Mouse (Mus musculus): ENCODE measurements around the gene Ier3.
A peak's percentile ranks its signal among the peaks of the same experiment; 100 is the strongest.

The Ier3 gene

DNA sequence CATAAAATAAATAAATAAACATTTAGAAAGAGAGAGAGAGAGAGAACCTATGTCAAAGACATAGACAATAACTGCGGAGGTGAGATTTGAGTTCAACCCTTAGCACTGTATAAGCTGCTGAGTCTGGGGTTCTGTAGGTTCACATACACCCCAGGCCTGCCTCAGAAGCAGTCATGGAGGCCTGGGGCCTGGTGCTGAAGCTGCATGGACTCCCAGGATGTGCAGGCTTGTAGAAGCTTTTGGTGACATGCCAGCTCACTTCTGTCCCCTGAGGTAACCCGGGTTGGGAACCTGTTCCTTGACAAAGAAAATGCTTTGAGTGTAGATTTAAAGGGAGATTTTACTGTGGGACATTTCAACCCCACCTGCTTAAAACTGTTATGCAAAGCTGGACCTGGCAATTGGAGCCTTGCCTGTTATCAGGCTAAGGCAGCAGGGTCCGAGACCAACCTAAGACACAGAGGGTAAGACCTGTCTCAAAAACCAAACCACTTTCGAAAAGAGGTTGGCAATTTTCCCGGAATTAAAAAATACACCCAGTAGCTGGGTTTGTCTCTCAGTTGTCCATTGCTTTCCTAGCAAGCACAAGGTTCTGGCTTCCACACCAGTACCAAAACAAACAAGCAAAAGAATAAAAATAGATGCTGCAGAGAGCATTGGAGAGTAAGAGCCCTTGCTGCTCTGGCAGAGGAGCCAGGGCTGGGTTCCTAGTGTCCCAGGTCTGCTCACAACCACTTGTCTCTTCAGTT, 10.4 kb upstream of the Ier3 start:
- no peak for DNase-seq (ENCODE audit: low spot score)

DNA sequence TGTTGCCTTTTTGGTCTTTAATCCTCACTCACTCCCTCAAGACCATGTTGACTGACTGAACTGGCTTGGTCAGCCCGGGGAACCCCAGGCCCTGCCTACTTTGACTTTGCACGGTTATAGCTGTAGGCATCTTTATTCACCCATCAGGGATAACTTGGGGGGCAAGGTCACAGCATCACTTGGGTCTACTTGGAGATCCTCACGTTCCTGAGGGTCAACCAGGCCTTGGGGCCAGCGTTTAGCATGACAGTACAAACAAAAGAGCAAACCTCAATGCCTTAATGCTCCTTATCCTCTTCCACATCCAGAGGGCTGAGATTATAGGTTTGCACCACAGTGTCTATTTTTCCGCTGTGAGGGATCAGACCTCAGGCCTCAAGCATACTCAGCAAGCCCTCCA, 9.2 kb upstream of the Ier3 start:
- DNase-seq (ENCODE audit: low spot score) = no peak

DNA sequence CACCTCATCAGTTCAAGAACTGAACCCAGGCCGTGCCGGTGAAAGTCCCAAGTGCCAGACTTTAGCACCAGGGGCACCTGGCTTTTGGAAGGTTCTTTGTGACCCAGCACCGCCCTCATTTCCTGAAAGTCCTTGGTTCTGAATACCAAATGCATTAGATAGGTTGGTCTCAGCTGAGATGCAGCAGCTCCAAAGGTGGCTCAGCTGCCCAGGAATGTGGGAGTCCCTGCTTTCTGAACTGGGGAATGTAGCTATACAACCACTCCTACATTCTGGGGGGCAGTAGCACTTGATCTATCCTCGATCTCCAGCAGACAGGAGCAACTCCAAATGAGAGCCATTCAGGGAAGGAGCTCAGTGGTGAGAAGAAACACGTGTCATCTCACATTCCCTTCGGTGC, 8.7 kb upstream of the Ier3 start:
- DNase-seq (ENCODE audit: low spot score) = no peak

DNA sequence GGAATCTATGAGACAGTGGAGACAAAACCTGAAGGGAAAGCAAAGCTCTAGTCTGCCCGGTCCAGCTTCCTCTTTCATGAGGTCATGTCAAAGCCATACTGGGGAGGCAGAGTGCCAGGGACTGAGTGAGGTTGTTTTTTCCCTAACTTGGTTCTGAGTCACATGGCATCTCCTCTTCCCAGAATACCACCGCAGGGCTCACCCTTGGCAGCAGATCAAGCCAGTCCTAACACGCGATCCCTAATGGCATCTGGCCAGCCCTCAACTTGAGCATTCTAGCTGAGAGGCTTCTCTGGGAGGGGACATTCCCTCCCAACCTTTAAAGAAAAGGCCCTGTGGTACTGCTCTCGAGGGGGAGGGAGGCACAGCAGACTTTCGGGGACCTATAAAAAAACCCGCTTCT, 8.2 kb upstream of the Ier3 start:
- DNase-seq (ENCODE audit: low spot score) = peak; percentile 85

DNA sequence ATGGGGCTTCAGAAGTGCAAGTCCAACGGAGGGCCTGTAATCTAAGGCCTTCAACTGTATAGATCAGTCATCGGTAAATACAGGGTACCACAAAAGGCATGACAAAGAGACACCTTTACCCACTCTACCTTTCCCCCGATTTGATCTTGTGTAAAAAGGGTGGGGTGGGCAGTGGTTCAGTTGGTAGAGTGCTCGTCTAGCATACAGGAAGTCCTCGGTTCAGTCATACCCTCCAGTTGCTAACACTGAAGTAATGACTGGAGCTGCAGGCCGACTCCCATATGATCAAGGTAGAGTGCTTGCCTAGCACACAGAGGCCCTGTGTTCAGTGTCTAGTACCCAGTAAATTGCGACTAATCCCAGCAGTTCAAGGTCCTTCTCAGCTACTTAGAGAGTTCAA, 7.8 kb upstream of the Ier3 start:
- no peak for DNase-seq (ENCODE audit: low spot score)

DNA sequence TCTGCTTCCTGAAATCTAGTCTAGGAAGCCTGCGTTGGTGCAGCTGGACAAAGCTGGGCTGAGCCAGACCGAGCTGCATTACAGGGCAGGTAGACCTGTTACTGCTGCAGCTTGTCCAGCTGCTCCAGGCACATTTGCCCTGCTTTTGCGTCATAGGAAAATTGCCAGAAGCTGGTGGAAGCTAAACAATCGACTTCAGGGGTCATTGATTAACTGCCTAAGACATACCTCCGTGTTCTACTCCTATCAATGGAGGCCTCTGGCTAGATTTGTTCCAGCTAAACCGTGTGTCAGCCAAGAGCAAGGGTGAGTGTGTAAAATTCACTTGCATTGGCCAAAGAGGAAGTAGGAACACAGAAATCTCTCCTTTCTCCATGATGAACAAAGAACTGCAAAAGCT, 6.8 kb upstream of the Ier3 start:
- DNase-seq (ENCODE audit: low spot score) = no peak

DNA sequence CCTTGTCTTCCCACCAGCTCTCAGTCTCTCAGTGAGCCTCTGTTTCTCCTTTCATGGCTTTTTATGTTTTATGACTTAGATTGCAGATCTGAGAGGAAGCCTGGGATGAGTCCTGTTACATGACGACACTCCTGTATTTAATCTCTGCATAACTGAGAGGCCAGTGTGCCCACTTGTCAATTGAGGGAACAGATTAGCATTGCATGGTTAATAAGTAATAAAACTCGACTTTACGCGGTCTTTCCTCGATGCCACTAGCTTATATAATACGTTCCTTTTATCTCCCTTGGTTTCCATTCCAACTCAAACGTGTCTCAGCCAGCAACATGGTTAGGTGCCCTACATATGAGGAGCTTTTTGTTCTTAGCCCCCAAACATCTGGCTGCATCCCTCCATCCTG, 5.6 kb upstream of the Ier3 start:
- DNase-seq (ENCODE audit: low spot score) = no peak

DNA sequence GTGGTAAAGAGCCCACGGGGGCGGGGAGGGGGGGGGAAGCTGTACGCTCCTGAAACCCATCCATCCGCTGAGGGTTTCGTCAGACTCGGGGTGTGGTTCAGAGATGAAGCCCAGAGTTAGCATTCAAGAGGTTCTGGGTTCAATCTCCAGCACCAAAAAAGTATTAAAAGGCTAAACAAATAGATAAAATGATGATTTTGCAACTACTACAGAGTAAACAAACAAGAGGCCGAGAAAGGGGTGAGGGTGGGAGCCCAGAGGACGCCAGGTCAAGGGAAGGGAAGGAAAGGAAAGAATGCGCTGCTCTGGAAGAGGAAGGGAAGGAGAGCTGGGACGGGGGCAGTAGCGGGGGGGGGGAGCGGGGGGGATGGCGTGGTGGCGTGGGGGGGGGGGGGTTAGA, 4.8 kb upstream of the Ier3 start:
- DNase-seq (ENCODE audit: low spot score) = no peak

DNA sequence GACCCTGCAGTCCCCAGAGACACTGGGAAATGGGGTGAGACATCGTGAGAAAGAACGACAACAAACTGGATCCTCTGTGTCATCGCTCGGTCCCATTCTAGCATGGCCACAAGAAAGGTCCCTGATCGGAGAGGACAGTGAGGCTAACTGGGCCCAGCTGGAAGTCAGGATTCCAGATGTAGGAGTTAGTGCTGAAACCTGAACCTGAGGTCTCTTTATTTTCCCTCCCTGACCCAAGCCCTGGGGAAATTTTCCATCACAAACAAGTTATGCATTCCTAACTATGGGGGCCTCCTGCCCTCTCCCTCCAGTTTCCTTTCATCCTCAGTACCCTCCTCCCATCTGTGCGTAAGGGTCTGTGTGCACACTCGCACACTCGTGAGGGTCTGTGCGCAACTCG, 4.3 kb upstream of the Ier3 start:
- no peak for DNase-seq (ENCODE audit: low spot score)

DNA sequence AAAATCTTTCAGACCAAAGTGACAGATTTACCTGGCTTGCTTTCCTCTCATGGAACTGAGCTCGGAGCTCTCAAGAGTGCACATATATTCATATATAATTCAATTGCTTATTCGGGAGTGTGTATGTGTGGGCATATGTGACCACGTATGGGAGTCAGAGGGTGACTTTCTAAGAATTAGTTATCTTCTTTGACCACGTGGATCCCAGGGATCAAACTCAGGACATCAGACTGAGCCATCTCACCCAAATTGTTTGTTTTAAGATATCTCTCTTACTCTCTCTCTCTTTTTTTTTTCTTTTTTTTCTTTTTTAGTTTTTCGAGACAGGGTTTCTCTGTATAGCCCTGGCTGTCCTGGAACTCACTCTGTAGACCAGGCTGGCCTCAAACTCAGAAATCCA, 1.4 kb upstream of the Ier3 start:
- no peak for DNase-seq (ENCODE audit: low spot score)

DNA sequence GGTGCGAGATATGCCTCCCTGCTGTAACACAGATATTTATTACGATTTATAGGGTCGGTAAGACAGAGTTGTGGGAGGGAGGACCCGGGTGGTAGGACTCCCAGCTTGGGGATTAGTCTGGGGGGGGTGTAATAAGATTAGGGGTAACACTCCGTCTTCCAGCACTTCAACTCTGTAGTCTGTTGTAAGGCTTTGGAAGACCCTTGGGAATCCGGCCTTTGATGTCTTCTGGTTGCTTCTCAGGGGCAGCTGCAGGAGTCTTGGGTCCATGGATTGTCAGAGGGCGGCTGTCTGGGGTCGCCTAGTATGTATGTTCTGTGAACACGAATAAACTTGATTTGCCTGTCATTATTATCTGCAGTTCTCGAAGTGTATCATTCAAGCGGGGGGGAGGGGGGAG, 1.1 kb downstream of the Ier3 start:
- no peak for DNase-seq (ENCODE audit: low spot score)

DNA sequence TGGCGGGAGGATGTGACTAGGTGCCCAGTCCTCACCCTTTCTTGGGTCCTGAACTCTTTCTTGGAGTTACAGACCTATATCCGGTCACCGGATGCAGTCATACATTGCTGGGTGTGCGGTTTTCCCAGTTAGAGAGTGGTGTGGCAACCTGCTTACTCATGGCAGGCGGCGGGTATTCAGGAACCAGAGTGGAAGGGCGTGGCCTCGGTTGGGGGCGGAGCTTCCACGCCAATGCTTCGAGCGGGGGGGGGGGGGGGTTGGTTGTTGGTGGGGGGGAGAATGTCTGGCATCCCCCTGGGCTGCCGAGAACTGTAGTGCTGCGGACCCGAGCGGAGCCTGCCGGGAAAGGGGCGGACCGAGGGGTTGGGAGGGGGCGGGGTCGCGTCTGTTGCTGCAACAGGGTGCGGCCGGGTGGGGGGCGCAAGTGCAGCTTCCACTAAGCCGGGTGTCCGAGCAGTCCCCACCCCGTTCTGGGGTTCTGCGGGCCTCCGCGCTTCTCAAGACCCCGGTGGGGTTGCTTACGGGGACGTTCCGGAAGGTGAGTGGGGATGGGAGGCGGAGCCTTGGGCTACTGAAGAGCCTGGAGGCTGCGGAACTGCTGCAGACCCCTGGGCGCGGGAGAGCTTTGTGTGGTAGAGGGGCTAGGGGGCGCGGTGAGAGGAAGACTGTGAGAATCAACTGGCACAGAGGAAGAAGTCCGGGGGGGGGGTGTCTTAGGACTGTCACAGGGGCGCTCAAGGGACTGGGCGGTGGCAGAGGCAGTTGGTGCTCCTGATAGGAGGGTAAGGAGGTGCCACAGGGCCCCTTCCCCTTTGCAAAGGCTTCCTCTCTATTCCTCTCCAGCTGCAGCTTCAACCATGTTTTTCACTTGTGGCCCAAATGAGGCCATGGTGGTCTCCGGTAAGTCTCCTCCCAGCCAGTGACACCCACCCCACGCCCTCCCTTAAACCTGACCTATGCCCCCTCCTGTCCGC, 1.8 kb downstream of the Ier3 start, which contains the start of gene Flot1:
Gene Flot1 (plus strand): TSS at position 267 of the 974 bp plus-strand sequence.
- peak; percentile 85 for DNase-seq (ENCODE audit: low spot score)

DNA sequence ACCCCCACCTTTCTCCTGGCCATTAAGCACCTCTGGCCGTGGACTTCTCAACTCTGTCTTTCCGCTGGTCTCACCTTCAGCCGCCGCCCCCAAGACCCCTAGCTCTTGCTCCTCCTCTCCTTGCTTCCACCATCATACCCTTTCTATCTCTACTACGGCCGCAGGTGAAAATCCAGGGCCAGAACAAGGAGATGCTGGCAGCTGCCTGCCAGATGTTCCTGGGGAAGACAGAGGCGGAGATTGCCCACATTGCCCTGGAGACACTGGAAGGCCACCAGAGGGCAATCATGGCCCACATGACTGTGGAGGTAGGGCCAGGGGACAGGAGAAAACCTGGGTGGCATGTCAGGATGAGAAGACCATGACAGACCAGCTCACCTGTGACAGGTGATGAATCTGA, 2.9 kb downstream of the Ier3 start:
- DNase-seq (ENCODE audit: low spot score) = no peak

DNA sequence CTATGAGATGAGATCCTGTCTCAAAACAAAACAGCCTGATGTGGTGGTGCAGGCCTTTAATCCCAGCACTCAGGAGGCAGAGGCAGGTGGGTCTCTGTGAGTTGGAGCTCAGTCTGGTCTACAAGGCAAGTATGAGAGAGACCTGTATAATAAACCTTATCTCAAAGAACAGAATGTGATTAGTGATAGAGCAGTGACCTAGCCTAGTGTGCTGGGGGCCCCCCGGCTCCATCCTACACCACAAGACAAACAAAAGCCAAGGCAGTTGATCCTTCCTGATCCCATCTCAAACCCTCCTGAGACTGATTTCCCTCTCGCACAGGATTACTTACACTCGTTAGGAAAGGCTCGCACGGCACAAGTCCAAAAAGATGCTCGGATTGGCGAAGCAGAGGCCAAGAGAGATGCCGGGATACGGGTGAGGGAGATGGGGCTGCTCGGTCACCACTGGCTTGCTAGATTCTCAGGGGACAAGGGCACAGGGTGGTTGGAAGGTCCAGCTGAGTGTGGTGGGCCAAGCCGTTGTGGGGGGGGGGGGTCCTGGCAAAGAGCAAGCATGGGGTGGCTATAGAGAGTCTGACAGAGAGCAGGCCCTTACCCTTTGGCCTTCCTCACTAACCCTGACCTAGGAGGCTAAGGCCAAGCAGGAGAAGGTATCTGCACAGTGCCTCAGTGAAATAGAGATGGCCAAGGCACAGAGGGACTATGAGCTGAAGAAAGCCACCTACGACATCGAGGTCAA, 3.8 kb downstream of the Ier3 start:
- no peak for DNase-seq (ENCODE audit: low spot score)

DNA sequence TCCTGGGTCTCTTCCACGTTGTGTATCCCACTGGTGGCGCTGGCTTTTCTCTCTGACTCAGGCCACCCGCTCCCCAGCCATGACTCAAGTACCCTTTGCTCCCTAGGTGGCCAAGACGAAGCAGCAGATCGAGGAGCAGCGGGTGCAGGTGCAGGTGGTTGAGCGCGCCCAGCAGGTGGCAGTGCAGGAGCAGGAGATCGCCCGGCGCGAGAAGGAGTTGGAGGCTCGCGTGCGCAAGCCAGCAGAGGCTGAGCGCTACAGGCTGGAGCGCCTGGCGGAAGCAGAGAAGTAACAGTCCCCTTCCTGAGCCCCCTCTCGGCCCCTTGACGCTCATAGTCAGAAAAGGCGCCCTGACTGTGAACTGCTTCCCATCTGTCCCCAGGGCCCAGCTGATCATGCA, 8.3 kb downstream of the Ier3 start:
- peak; percentile 84 for DNase-seq (ENCODE audit: low spot score)

DNA sequence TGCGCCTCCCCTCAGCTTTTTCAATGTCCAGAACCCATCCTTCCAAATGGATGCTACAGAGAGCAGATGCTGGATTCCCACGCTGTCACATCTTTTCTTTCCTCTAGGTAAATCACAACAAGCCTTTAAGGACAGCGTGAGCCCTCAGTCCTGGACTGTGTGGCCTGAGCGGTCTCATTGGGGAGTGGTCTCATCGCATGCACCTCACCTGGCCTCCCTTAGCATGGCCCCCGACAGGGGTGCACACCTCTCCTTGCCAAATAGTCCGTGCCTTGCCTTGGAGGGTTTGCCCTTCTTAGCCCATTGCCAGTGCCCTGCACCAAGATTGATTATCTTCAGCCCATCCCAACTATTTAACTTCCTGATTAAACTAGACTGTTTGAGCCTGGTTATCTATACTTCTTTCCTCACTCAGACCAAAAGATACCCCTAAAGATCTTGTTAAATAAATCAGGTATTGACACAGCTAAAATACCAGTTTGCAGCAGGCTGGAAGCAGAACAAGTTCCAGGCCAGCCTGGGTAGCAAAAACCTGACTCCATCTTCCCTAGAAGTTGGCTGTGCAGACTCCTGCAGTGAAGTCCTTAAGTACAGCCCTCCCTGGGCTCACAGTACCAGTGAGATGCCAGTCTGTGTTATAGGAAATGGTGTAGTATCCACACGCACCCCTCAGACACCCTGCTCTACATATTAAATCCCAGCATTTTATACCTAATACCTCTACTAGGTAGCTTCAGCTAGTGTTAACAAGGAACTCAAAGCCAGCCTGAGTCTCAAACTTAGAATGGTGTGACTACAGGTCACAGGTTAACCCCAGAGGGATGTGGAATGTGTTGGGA, 11.1 kb downstream of the Ier3 start:
- DNase-seq (ENCODE audit: low spot score) = no peak

DNA sequence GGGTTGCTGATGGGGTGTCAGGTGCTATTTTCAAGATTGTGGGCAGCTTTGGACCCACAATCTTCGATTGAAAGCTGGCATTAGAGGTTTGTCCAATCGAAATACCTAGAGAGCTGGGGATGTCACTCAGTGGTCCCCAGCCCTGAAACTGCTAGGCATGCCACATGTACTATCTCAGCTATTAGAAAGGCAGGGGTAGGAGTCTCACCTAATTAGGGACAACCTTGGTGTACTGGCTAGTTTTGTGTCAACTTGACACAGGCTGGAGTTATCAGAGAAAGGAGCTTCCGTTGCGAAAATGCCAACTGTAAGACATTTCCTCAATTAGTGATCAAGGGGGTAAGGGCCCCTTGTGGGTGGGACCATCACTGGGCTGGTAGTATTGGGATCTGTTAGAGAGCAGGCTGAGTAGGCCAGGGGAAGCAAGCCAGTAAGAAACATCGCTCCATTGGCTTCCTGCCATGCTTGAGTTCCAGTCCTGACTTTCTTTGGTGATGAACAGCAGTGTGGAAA, 11.8 kb downstream of the Ier3 start:
- no peak for DNase-seq (ENCODE audit: low spot score)

DNA sequence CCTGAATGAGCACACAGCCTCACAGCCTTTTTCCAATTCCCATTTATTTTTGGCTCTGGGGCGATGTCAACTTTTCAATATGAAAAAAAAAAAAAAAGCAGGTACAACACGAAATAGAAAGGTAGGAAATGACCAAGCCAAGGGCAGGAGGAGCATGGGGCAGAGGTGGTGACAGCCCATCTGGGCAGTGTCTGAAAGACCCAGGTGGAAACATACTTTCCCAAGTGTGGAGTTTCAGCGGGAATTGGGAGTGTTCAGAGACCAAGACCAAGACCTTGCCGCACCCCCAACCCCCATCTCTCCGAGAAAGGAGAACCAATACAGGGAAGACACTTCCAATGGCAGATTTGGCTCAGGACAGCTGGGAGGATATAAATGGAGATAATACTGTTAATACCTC, 12.4 kb downstream of the Ier3 start:
- no peak for DNase-seq (ENCODE audit: low spot score)

DNA sequence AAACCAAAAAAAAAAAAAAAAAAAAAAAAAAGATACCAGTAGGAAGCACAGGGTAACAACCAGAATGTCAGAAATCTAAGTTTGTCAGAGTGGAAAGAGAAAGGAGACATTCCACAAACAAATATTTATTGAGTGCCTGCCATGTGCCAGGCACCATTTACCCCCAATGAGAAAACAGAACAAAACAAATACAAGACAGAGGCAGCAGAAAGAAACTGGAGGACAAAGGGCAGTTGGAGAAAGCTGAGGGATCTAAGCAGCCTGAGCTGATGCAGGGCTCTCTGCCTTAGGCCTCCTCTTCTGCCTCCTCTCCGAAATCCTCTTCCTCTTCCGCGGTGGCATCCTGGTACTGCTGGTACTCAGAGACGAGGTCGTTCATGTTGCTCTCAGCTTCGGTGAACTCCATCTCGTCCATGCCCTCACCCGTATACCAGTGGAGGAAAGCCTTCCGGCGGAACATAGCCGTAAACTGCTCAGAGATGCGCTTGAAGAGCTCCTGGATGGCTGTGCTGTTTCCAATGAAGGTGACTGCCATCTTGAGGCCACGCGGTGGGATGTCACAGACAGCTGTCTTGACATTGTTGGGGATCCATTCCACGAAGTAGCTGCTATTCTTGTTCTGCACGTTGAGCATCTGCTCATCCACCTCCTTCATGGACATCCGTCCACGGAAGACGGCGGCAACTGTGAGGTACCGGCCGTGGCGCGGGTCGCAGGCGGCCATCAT, 13.4 kb downstream of the Ier3 start:
- DNase-seq (ENCODE audit: low spot score) = no peak

DNA sequence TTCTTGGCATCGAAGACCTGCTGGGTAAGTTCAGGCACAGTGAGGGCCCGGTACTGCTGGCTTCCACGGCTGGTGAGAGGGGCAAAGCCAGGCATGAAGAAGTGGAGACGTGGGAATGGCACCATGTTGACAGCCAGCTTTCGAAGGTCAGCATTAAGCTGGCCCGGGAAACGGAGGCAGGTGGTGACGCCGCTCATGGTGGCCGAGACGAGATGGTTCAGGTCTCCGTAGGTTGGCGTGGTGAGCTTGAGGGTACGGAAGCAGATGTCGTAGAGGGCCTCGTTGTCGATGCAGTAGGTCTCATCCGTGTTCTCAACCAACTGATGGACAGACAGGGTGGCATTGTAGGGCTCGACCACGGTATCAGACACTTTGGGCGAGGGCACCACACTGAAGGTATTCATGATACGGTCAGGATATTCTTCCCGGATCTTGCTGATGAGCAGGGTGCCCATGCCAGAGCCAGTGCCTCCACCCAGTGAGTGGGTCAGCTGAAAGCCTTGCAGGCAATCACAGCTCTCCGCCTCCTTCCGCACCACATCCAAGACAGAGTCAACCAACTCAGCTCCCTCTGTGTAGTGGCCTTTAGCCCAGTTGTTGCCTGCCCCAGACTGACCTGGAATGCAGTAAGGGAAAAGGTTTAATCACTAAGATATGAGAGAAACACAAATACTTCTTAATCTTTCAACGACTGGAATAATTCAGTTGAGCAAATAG, 14.1 kb downstream of the Ier3 start:
- DNase-seq (ENCODE audit: low spot score) = no peak

All from ovary, postnatal 36 days (tissue).